Mouse (Mus musculus): Measurements from ENCODE around the gene Cmtm5.

DNA sequence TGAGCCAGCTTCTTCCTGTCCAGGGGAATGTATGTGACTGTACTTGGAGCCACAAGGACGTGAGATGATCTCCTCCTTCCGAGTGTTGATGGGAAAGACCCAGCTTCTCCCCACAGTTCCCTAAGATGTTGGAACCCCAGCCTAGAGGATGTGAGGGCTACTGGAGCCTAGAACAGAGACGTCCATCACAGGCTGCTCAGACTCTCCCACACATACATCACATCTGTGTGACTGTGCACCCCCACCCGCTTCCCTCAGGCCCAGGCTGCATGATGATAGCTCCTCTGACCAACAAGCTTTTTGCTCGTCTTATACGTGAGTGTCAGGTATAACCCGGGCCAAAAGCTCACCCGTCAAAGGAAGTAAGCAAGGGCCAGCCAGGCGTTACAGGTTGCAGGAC is 12.7 kb downstream of the Cmtm5 start:
- no peak for TF ChIP-seq ZC3H11A (IDR thresholded peaks at IDR 0.05; ENCODE audit: low read depth, low read length)
- TF ChIP-seq POLR2AphosphoS2 (IDR thresholded peaks at IDR 0.05; ENCODE audit: low read depth, low read length) = no peak
- no peak for TF ChIP-seq ETS1 (conservative IDR thresholded peaks at IDR 0.05; ENCODE audit: low read depth, low read length)
- no peak for TF ChIP-seq MEF2A (IDR thresholded peaks at IDR 0.05; ENCODE audit: borderline replicate concordance, low read depth, low read length)
- TF ChIP-seq ZKSCAN1 (IDR thresholded peaks at IDR 0.05; ENCODE audit: borderline replicate concordance, low read depth, low read length) = no peak
